Mouse (Mus musculus): Measurements from ENCODE around the gene Tmem109. TPM values are rescaled to one million over a fixed set of nuclear protein-coding genes. Genes with fewer than 3 reads are reported as not detected.
A peak's percentile ranks its signal among the peaks of the same experiment; 100 is the strongest.

The Tmem109 gene
- polyA plus RNA-seq, 1 experiment from 2014 or later = 53.0 TPM

GRCm38 (mm10) chr19:10878201-10878837 is 3.5 kb downstream of the Tmem109 start:
- H3K9me3 ChIP-seq (replicated peaks) = 0 out of 2 replicates have a peak, but pooled peaks cover under 1% of the 10 kb centered on the region
- no peak for DNase-seq (ENCODE audit: low spot score)
- H3K4me1 ChIP-seq = peaks cover 30% of the 10 kb centered on the region
- 95% methylated on average over 7 of the region's 7 CpGs for WGBS
- no peak overlapping the region for H3K4me3 ChIP-seq
- H3K36me3 ChIP-seq = peaks cover 31% of the 10 kb centered on the region
- H3K27ac ChIP-seq (replicated peaks) = no peak overlapping the region
- H3K27me3 ChIP-seq (ENCODE audit: low read depth, poor library complexity, severe bottlenecking) = no peaks in the 10 kb centered on the region

- peaks cover 58% of the 10 kb centered on the region for H3K36me3 ChIP-seq
- no peaks in the 10 kb centered on the region for H3K9me3 ChIP-seq (replicated peaks)
- peaks cover 39% of the 10 kb centered on the region for H3K4me1 ChIP-seq
- no peak overlapping the region for H3K27ac ChIP-seq (replicated peaks)
- 0 out of 2 replicates have a peak, but pooled peaks cover 4% of the 10 kb centered on the region for H3K27me3 ChIP-seq (ENCODE audit: low read depth, poor library complexity, severe bottlenecking)
- DNase-seq (ENCODE audit: low spot score) = no peak
- H3K4me3 ChIP-seq = no peak overlapping the region
- WGBS = 78% methylated on average over 14 of the region's 14 CpGs
Observed at GRCm38 (mm10) chr19:10871328-10871961, 10.4 kb downstream of the Tmem109 start.

- Histone ChIP-seq H3K4me3 (no peak overlapping the region), H3K4me1 (peaks cover 39% of the 10 kb centered on the region), H3K9me3 (replicated peaks) (no peaks in the 10 kb centered on the region), H3K27me3 (ENCODE audit: low read depth, poor library complexity, severe bottlenecking) (0 out of 2 replicates have a peak, but pooled peaks cover 4% of the 10 kb centered on the region), H3K36me3 (peaks cover 66% of the 10 kb centered on the region), H3K27ac (replicated peaks) (no peak overlapping the region)
- whole genome bisulfite sequencing = 89% methylated on average over 3 of the region's 3 CpGs
- DNase-seq (ENCODE audit: low spot score) = no peak
Observed at GRCm38 (mm10) chr19:10870676-10871075, 11.1 kb downstream of the Tmem109 start.

GRCm38 (mm10) chr19:10869886-10870527 is 11.8 kb downstream of the Tmem109 start, which contains the start of gene Tmem132a:
Gene Tmem132a, minus strand, starts transcription at chr19:10869940.
- H3K27ac ChIP-seq (replicated peaks) = peak within 1 kb of the TSS; percentile 99
- peaks cover 67% of the 10 kb centered on the region for H3K36me3 ChIP-seq
- H3K9me3 ChIP-seq (replicated peaks) = no peaks in the 10 kb centered on the region
- 7% methylated on average over 8 of the region's 8 CpGs for WGBS
- no peak for DNase-seq (ENCODE audit: low spot score)
- 0 out of 2 replicates have a peak, but pooled peaks cover 4% of the 10 kb centered on the region for H3K27me3 ChIP-seq (ENCODE audit: low read depth, poor library complexity, severe bottlenecking)
- H3K4me3 ChIP-seq = peak within 1 kb of the TSS; percentile 92
- peaks cover 39% of the 10 kb centered on the region for H3K4me1 ChIP-seq

- peak overlapping the region; percentile 92 for H3K4me3 ChIP-seq
- H3K27ac ChIP-seq (replicated peaks) = peak overlapping the region; percentile 99
- H3K36me3 ChIP-seq = peaks cover 69% of the 10 kb centered on the region
- under 1% methylated on average over 43 of the region's 43 CpGs for WGBS
- peaks cover 39% of the 10 kb centered on the region for H3K4me1 ChIP-seq
- peak; percentile 90 for DNase-seq (ENCODE audit: low spot score)
- H3K27me3 ChIP-seq (ENCODE audit: low read depth, poor library complexity, severe bottlenecking) = 0 out of 2 replicates have a peak, but pooled peaks cover 4% of the 10 kb centered on the region
- H3K9me3 ChIP-seq (replicated peaks) = no peaks in the 10 kb centered on the region
Observed at GRCm38 (mm10) chr19:10869241-10869885, 12.4 kb downstream of the Tmem109 start.

GRCm38 (mm10) chr19:10868623-10869141 is 13.1 kb downstream of the Tmem109 start:
- H3K27me3 ChIP-seq (ENCODE audit: low read depth, poor library complexity, severe bottlenecking) = 0 out of 2 replicates have a peak, but pooled peaks cover 4% of the 10 kb centered on the region
- H3K27ac ChIP-seq (replicated peaks) = peak overlapping the region; percentile 99
- H3K36me3 ChIP-seq = peaks cover 69% of the 10 kb centered on the region
- WGBS = under 1% methylated on average over 17 of the region's 17 CpGs
- H3K4me3 ChIP-seq = peak overlapping the region; percentile 92
- peaks cover 39% of the 10 kb centered on the region for H3K4me1 ChIP-seq
- DNase-seq (ENCODE audit: low spot score) = no peak
- no peaks in the 10 kb centered on the region for H3K9me3 ChIP-seq (replicated peaks)

- H3K27ac ChIP-seq (replicated peaks) = peak overlapping the region; percentile 99
- H3K27me3 ChIP-seq (ENCODE audit: low read depth, poor library complexity, severe bottlenecking) = 0 out of 2 replicates have a peak, but pooled peaks cover 4% of the 10 kb centered on the region
- peaks cover 39% of the 10 kb centered on the region for H3K4me1 ChIP-seq
- H3K36me3 ChIP-seq = peaks cover 69% of the 10 kb centered on the region
- H3K9me3 ChIP-seq (replicated peaks) = no peaks in the 10 kb centered on the region
- WGBS = 40% methylated on average over 5 of the region's 5 CpGs
- no peak for DNase-seq (ENCODE audit: low spot score)
- H3K4me3 ChIP-seq = peak overlapping the region; percentile 92
Observed at GRCm38 (mm10) chr19:10867946-10868622, 13.7 kb downstream of the Tmem109 start.

- no peak overlapping the region for H3K4me3 ChIP-seq
- no peaks in the 10 kb centered on the region for H3K9me3 ChIP-seq (replicated peaks)
- peaks cover 39% of the 10 kb centered on the region for H3K4me1 ChIP-seq
- peaks cover 69% of the 10 kb centered on the region for H3K36me3 ChIP-seq
- no peak overlapping the region for H3K27ac ChIP-seq (replicated peaks)
- no peak for DNase-seq (ENCODE audit: low spot score)
- H3K27me3 ChIP-seq (ENCODE audit: low read depth, poor library complexity, severe bottlenecking) = 0 out of 2 replicates have a peak, but pooled peaks cover 4% of the 10 kb centered on the region
- 93% methylated on average over 13 of the region's 13 CpGs for WGBS
Observed at GRCm38 (mm10) chr19:10866351-10866750, 15.4 kb downstream of the Tmem109 start.

GRCm38 (mm10) chr19:10860072-10860497 is 21.7 kb downstream of the Tmem109 start:
- no peak overlapping the region for H3K27ac ChIP-seq (replicated peaks)
- peaks cover 4% of the 10 kb centered on the region; the same call in 1 of the 2 replicates for H3K4me1 ChIP-seq
- no peaks in the 10 kb centered on the region for H3K9me3 ChIP-seq (replicated peaks)
- H3K4me3 ChIP-seq = no peak overlapping the region
- DNase-seq (ENCODE audit: low spot score) = no peak
- H3K27me3 ChIP-seq (ENCODE audit: low read depth, poor library complexity, severe bottlenecking) = no peaks in the 10 kb centered on the region
- WGBS = 50% methylated on average over 22 of the region's 22 CpGs
- H3K36me3 ChIP-seq = peaks cover 96% of the 10 kb centered on the region

GRCm38 (mm10) chr19:10856520-10856919 is 25.3 kb downstream of the Tmem109 start:
- no peaks in the 10 kb centered on the region for H3K27me3 ChIP-seq (ENCODE audit: low read depth, poor library complexity, severe bottlenecking)
- 72% methylated on average over 2 of the region's 2 CpGs for WGBS
- peaks cover 64% of the 10 kb centered on the region for H3K36me3 ChIP-seq
- H3K27ac ChIP-seq (replicated peaks) = no peak overlapping the region
- H3K4me1 ChIP-seq = peaks cover 4% of the 10 kb centered on the region; the same call in 1 of the 2 replicates
- H3K9me3 ChIP-seq (replicated peaks) = no peaks in the 10 kb centered on the region
- no peak overlapping the region for H3K4me3 ChIP-seq
- no peak for DNase-seq (ENCODE audit: low spot score)

- Histone ChIP-seq H3K9me3 (replicated peaks) (no peaks in the 10 kb centered on the region), H3K27me3 (ENCODE audit: low read depth, poor library complexity, severe bottlenecking) (no peaks in the 10 kb centered on the region), H3K4me3 (no peak overlapping the region), H3K36me3 (peaks cover 53% of the 10 kb centered on the region), H3K4me1 (peaks cover 4% of the 10 kb centered on the region; the same call in 1 of the 2 replicates), H3K27ac (replicated peaks) (no peak overlapping the region)
- WGBS = 88% methylated on average over 3 of the region's 3 CpGs
- no peak for DNase-seq (ENCODE audit: low spot score)
Observed at GRCm38 (mm10) chr19:10855422-10855821, 26.4 kb downstream of the Tmem109 start.
